Mouse (Mus musculus) kidney, adult 2 months (tissue): ENCODE results near the gene Ppp1r27.

Experiments used
- CTCF ChIP-seq: fragments of 200-500 bp; conservative IDR thresholded peaks from 2 replicates; pipeline ENCODE4 v1.5.1; 2011; ENCODE audit warnings: low read depth, mild to moderate bottlenecking, control low read depth, low read length, moderate library complexity, mixed read lengths; ENCODE audit not compliant: insufficient read depth, insufficient read length
- POLR2A ChIP-seq: fragments of 200-500 bp; IDR thresholded peaks from one replicate; pipeline ENCODE4 v1.6.1; 2011; ENCODE audit warnings: low read depth, low read length, control low read depth

GRCm38 (mm10) chr11:120512790-120513453 is 38.0 kb downstream of the Ppp1r27 start:
- TF ChIP-seq CTCF, result no peak
- no peak for TF ChIP-seq POLR2A
